Mouse (Mus musculus) layer of hippocampus, adult 11-12 months (tissue): Measurements from ENCODE around the gene Usp29.
A peak's percentile ranks its signal among the peaks of the same experiment; 100 is the strongest.
"Not testable (repeated sequence)": the region's sequence is repeated elsewhere in the genome, so short reads cannot be mapped to it uniquely, and the experiment has no call there.

Source experiments
- DNase-seq: peaks from one replicate; pipeline ENCODE4 v3.0.0; 2022; ENCODE audit warnings: low spot score

Usp29 gene

GRCm38 (mm10) chr7:6874448-6874847 is 144.1 kb downstream of the Usp29 start:
- no peak for DNase-seq

- no peak for DNase-seq
Observed at GRCm38 (mm10) chr7:6878202-6878601, 147.8 kb downstream of the Usp29 start.

- DNase-seq, result not testable (repeated sequence)
Observed at GRCm38 (mm10) chr7:6878849-6879248, 148.5 kb downstream of the Usp29 start.

- DNase-seq, result no peak
Observed at GRCm38 (mm10) chr7:6879512-6880164, 149.3 kb downstream of the Usp29 start.

- not testable (repeated sequence) for DNase-seq
Observed at GRCm38 (mm10) chr7:6880918-6881317, 150.5 kb downstream of the Usp29 start.

GRCm38 (mm10) chr7:6881473-6882046 is 151.2 kb downstream of the Usp29 start:
- peak; percentile 9 for DNase-seq

GRCm38 (mm10) chr7:6883376-6884147 is 153.2 kb downstream of the Usp29 start:
- DNase-seq, result no peak

GRCm38 (mm10) chr7:6885416-6885815 is 155.0 kb downstream of the Usp29 start:
- DNase-seq, result no peak

- DNase-seq, result no peak
Observed at GRCm38 (mm10) chr7:6886896-6887295, 156.5 kb downstream of the Usp29 start.

- no peak for DNase-seq
Observed at GRCm38 (mm10) chr7:6889871-6890270, 159.5 kb downstream of the Usp29 start.

- no peak for DNase-seq
Observed at GRCm38 (mm10) chr7:6891206-6891605, 160.8 kb downstream of the Usp29 start.

GRCm38 (mm10) chr7:6897021-6897420 is 166.6 kb downstream of the Usp29 start:
- not testable (repeated sequence) for DNase-seq

- DNase-seq, result no peak
Observed at GRCm38 (mm10) chr7:6900672-6901071, 170.3 kb downstream of the Usp29 start.

GRCm38 (mm10) chr7:6903489-6903888 is 173.1 kb downstream of the Usp29 start:
- no peak for DNase-seq

GRCm38 (mm10) chr7:6910527-6910926 is 180.1 kb downstream of the Usp29 start:
- DNase-seq, result no peak

GRCm38 (mm10) chr7:6911731-6912130 is 181.4 kb downstream of the Usp29 start:
- no peak for DNase-seq

GRCm38 (mm10) chr7:6913439-6914380 is 183.3 kb downstream of the Usp29 start:
- DNase-seq, result no peak

- DNase-seq, result no peak
Observed at GRCm38 (mm10) chr7:6917126-6917525, 186.7 kb downstream of the Usp29 start.

- peak; percentile 90 for DNase-seq
Observed at GRCm38 (mm10) chr7:6918267-6918666, 187.9 kb downstream of the Usp29 start.

- no peak for DNase-seq
Observed at GRCm38 (mm10) chr7:6919131-6919870, 188.9 kb downstream of the Usp29 start.

- no peak for DNase-seq
Observed at GRCm38 (mm10) chr7:6923515-6923914, 193.1 kb downstream of the Usp29 start.
